Mouse (Mus musculus): Measurements from ENCODE around the gene Trp53i13. TPM values are rescaled to one million over a fixed set of nuclear protein-coding genes. Genes with fewer than 3 reads are reported as not detected.

Trp53i13 gene
- polyA plus RNA-seq, 1 experiment from 2014 or later: 5.2 TPM

DNA sequence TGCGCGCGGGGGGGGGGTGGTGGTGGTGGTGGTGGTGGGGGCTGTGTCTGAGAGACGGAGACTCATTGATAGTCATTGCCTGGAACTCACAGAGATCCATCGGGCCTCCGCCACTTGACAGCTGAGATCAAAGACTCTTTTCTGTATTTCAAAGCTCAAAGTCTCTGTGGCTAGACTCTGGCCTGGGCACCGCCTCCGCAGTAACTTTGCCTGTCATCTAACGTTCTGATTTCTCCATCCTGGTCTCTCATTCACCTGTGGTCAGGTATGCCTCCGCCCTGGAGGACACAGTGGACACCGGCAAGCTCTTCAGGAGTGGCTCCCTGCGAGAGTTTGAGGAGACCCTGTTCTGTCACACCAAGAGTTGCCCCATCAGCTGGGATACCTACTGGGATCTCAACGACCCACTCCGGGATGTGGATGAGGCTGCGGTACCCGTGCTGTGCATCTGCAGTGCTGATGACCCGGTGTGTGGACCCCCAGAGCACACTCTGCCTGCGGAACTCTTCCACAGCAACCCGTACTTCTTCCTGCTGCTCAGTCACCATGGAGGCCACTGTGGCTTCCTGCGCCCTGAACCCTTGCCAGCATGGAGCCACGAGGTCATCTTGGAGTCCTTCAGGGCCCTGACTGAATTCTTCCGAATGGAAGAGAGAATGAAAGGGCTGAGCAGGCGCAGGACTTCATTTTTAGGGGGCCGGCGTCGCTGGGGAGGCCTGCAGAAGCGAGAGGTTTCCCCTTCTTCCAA is 2.4 kb upstream of the Trp53i13 start:
- no peak for ATAC-seq (ENCODE audit: insufficient read depth)
- WGBS (ENCODE audit: insufficient replicate concordance): 51% methylated on average over 27 of the region's 27 CpGs
- Histone ChIP-seq H3K4me2 (0 out of 2 replicates have a peak overlapping the region, but pooled peaks have one; percentile 5), H3K4me3 (replicated peaks) (no peak overlapping the region), H3K27ac (replicated peaks) (0 out of 2 replicates have a peak overlapping the region, but pooled peaks have one; percentile 45), H3K9me3 (replicated peaks) (no peaks in the 10 kb centered on the region), H3K9ac (no peak overlapping the region), H3K27me3 (peaks cover 63% of the 10 kb centered on the region), H3K4me1 (replicated peaks) (peaks cover 63% of the 10 kb centered on the region), H3K36me3 (replicated peaks) (no peaks in the 10 kb centered on the region)

DNA sequence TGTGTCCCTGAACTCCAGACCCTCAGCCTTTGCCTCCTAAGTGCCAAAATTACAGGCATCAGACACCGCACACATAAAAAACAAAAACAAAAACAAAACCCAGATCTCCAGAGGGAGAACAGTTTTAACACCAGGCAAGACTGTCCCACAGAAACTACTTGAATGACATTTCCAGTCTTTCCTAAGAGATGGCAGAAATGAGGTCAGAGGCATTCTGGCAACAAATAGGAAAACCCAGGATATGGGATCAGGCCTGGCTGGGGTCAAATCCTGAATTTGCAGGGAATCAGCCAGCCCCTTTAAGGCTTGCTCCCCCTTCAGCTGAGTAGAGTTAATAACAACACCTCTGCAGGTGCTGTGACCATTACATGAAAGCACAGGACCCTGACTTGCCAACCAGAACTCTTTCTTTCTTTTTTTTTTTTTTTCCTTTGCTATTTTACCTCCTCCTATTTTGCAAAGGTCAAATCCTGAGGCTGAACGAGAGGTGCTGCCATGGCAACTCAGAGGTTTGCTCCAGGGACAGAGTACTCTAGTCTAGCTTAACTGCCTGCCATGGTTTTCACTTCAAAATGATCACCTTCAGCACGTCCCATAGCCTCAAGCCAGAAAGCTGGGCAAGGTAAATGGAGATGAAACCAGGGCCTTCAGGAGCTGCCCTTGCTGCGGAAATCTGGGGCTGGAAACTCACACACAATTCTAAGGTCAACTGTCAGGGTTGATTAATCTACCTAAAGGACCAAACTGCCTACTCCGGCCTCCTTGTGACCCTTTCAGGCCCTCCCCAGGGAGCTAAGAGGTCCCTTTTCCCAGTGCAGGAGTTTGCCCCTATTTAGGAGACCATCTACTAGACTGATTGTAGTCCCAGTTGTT is 1.0 kb upstream of the Trp53i13 start:
- H3K27me3 ChIP-seq: peaks cover 63% of the 10 kb centered on the region
- H3K4me1 ChIP-seq (replicated peaks): peaks cover 74% of the 10 kb centered on the region
- no peak overlapping the region for H3K4me3 ChIP-seq (replicated peaks)
- no peak overlapping the region for H3K27ac ChIP-seq (replicated peaks)
- no peak for ATAC-seq (ENCODE audit: insufficient read depth)
- H3K36me3 ChIP-seq (replicated peaks): no peaks in the 10 kb centered on the region
- H3K4me2 ChIP-seq: peak overlapping the region; percentile 98
- H3K9ac ChIP-seq: no peak overlapping the region
- 63% methylated on average over 5 of the region's 5 CpGs for WGBS (ENCODE audit: insufficient replicate concordance)
- H3K9me3 ChIP-seq (replicated peaks): no peaks in the 10 kb centered on the region

DNA sequence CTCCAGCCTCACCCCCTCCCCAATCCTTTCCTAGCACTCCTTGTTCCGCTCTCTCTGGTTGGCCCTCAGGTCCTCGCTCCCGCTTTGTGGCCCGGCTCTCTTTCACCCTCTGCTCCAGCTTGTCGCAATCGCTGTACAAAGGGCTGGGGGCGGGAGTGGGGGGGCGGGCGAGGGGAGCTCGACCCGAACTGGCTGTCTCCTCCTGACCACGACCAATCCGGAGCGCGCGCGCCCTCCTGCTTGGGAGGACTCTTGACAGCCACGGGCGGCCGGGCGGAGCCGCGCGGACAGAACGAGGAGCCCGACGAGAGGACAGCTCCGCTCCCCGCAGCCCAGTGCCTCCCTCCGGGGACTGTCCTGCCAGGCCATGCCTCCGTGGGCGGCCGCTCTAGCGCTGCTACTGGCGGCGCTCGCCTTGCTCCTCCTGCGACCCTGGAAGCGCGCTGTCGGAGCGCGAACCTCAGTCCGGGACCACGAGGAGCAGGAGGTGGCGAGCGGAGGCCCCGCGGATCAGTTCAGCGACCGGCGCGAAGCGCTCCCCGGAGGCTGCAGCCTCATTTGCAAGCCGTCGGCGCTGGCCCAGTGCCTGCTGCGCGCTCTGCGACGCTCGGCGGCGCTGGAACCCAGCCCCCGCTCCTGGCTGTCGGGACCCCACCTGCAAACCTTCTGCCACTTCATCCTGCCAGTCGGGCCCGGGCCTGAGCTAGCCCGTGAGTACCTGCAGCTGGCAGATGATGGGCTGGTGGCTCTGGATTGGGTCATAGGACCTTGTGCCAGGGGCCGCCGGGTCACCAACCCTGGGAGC is 746 bp downstream of the Trp53i13 start, which contains the start of gene Abhd15:
Gene Abhd15, plus strand, starts transcription at position 290 of the 805 bp plus-strand sequence.
- Histone ChIP-seq H3K4me3 (replicated peaks) (peak within 1 kb of the TSS; percentile 75), H3K9ac (peak within 1 kb of the TSS; percentile 51), H3K4me1 (replicated peaks) (peaks cover 67% of the 10 kb centered on the region), H3K27me3 (peaks cover 60% of the 10 kb centered on the region), H3K27ac (replicated peaks) (peak within 1 kb of the TSS; percentile 55), H3K4me2 (peak within 1 kb of the TSS; percentile 98), H3K9me3 (replicated peaks) (no peaks in the 10 kb centered on the region), H3K36me3 (replicated peaks) (no peaks in the 10 kb centered on the region)
- under 1% methylated on average over 72 of the region's 72 CpGs for WGBS (ENCODE audit: insufficient replicate concordance)
- peak; percentile 64 for ATAC-seq (ENCODE audit: insufficient read depth)

DNA sequence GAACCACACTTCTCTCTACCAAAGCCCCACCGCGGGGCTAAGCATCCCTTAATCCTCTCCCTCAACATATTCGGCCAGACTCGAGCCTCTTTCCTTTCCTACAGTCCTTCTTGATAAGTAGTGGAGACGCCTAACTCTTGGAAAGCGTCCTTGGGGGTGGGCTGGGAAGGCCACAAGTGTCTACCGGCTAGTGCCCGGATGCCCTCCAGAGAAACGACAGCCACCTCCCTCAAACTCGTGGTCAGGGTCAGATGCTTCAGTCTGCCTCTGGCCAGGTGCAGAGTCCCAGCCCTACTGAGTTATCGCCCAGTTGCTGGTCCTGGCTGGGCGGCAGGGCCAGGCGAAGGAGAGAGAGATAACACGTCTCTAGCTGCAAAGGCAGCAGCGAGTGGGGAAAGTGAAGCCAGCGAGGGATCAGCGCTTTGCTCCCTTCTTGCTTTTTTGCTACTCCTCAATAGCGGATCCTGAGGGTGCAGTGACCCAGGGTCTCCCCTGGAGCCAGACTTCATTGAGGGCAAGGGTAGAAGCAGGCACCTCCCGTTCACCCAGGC is 1.4 kb downstream of the Trp53i13 start:
- H3K27ac ChIP-seq (replicated peaks): peak overlapping the region; percentile 55
- H3K4me1 ChIP-seq (replicated peaks): peaks cover 66% of the 10 kb centered on the region
- peak overlapping the region; percentile 75 for H3K4me3 ChIP-seq (replicated peaks)
- no peaks in the 10 kb centered on the region for H3K36me3 ChIP-seq (replicated peaks)
- H3K9me3 ChIP-seq (replicated peaks): no peaks in the 10 kb centered on the region
- WGBS (ENCODE audit: insufficient replicate concordance): 4% methylated on average over 19 of the region's 19 CpGs
- H3K27me3 ChIP-seq: peaks cover 54% of the 10 kb centered on the region
- H3K4me2 ChIP-seq: peak overlapping the region; percentile 98
- ATAC-seq (ENCODE audit: insufficient read depth): peak; percentile 33
- H3K9ac ChIP-seq: peak overlapping the region; percentile 51

DNA sequence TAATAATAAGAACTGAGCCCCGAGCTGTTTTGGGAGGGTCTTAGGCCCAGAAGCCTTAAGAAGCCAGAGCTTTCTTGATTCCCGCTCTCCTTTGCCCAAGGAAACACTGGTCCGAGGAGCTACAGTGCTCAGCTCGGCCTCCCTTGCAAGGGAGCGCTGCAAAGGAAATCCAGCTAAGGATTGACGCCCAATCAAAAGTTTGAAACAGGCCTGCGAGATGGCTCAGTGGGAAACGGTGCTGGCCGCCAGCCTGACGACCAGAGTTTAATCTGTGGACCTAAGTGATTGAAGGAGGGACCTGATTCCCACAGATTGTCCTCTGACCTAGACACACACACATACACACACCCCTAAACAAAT is 2.0 kb downstream of the Trp53i13 start:
- no peak for ATAC-seq (ENCODE audit: insufficient read depth)
- Histone ChIP-seq H3K9ac (peak overlapping the region; percentile 51), H3K9me3 (replicated peaks) (no peaks in the 10 kb centered on the region), H3K27me3 (peaks cover 50% of the 10 kb centered on the region), H3K4me1 (replicated peaks) (peaks cover 63% of the 10 kb centered on the region), H3K36me3 (replicated peaks) (no peaks in the 10 kb centered on the region), H3K4me2 (peak overlapping the region; percentile 98), H3K27ac (replicated peaks) (peak overlapping the region; percentile 43; the same call in 1 of the 2 replicates), H3K4me3 (replicated peaks) (peak overlapping the region; percentile 75)
- 6% methylated on average over 10 of the region's 10 CpGs for WGBS (ENCODE audit: insufficient replicate concordance)

DNA sequence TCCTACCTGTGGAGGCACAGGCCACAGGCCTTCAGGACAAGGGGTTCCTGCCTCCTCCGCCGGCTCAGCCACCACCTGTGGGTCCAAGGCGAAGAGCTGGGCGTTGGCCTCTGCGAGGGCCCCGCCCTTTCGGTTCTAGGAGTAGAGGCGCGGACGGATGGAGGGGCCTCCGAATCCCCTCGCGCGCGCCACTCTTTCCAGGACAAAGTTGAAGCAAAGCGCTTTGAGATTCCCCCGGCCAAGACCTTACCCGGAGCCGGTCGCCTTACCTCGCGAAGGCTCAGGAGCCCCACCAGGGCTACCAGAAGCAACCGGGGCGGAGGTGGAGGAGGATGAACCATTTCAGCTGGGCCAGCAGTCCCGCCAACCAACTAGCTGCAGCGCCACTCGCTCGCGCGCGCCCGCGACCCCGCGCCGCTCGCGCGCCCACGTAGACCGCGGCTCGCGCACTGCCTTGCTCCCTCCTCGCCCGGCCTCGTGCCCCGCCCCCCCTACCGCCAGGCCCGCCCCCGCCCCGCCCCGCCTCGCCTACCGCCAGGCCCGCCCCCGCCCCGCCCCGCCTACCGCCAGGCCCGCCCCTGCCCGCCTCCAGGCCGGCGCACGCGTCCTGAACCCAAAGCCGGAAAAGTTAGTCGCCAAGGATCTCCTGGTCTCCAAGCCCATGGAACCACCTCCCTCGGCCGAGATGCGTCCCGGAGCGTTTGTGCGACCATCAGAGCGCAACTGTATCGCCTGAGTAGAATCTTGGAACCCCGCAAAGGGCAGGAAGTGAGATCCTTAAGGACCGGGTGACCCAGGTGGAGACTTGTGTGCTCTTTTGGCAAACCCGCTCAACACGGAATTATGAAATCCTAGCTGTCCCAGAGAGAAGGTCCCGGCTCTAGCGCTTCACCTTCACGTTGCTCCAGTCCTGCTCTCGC is 2.6 kb downstream of the Trp53i13 start:
- Histone ChIP-seq H3K9ac (peak overlapping the region; percentile 61), H3K4me3 (replicated peaks) (peak overlapping the region; percentile 75), H3K27me3 (peaks cover 46% of the 10 kb centered on the region), H3K4me1 (replicated peaks) (peaks cover 63% of the 10 kb centered on the region), H3K4me2 (peak overlapping the region; percentile 98), H3K36me3 (replicated peaks) (no peaks in the 10 kb centered on the region), H3K27ac (replicated peaks) (peak overlapping the region; percentile 77), H3K9me3 (replicated peaks) (no peaks in the 10 kb centered on the region)
- ATAC-seq (ENCODE audit: insufficient read depth): peak; percentile 78
- WGBS (ENCODE audit: insufficient replicate concordance): under 1% methylated on average over 83 of the region's 84 CpGs

DNA sequence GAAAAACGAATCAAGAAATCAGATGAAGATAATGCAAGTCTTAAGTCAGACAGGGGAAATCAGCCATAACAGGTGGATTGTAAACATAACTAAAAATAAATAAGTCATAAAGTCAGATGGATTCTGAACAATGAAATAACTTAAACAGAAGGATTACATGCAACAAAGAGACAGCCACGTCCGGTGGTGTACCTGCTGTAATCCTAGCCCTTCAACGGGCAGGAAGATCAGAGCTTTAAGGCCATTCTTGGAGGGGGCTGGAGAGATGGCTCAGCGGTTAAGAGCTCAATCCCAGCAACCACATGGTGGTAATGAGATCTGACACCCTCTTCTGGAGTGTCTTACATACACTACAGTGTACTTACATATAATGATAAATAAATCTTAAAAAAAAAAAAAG is 4.4 kb downstream of the Trp53i13 start:
- ATAC-seq (ENCODE audit: insufficient read depth): no peak
- Histone ChIP-seq H3K27ac (replicated peaks) (no peak overlapping the region), H3K4me2 (no peak overlapping the region), H3K4me1 (replicated peaks) (peaks cover 52% of the 10 kb centered on the region), H3K9ac (no peak overlapping the region), H3K36me3 (replicated peaks) (peaks cover 8% of the 10 kb centered on the region), H3K27me3 (peaks cover 28% of the 10 kb centered on the region), H3K9me3 (replicated peaks) (no peaks in the 10 kb centered on the region), H3K4me3 (replicated peaks) (no peak overlapping the region)
- WGBS (ENCODE audit: insufficient replicate concordance): 61% methylated on average over 5 of the region's 5 CpGs

DNA sequence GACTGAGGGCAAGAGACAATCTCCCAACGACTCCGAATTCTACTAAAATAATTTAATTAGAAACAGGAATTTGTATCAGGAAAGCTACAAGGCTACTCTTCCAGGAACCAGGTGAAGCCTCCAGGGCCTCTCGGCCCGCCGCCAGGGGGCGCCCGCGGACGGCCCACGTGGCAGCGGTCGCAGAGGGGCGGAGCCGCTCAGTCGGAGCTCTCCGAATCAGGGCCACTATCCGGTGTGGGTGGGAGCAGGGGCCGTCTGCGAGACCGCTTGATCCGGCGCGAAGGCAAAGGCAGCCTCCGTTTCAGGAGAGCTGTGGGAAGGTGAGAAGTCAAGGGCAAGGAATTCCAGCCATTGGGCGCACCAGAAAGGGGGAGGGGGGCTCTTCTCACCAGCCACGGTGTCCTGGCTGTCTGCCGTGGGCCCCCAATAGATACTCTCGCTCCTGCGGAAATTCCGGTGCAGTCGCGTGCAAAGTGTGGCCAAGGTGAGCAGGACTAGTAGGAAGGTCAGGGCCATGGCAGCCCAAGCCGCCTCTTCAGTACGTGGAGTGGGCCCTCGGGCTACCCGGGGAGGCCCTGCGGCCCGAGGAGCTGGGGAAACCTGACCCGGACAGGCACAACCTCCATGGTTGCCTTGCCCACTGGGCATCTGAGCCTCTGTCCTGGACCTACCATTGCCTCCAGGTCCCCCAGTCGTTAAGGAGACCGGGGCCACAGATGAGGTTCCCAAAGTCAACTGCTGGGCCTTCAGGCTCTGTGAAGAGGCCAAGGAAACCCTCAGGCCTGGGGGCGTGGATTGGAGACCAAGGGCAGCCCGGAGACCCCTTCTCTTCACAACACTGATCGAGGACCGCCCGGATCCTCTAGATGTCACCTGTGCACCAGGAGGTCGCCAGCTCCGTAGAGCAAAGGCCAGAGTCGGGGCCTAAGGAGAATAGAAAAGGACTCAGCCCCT is 7.4 kb downstream of the Trp53i13 start:
- no peak overlapping the region for H3K27ac ChIP-seq (replicated peaks)
- no peaks in the 10 kb centered on the region for H3K9me3 ChIP-seq (replicated peaks)
- H3K4me2 ChIP-seq: peak overlapping the region; percentile 74
- H3K36me3 ChIP-seq (replicated peaks): peaks cover 36% of the 10 kb centered on the region
- peak overlapping the region; percentile 40 for H3K4me3 ChIP-seq (replicated peaks)
- ATAC-seq (ENCODE audit: insufficient read depth): peak; percentile 47; the same call in 1 of the 2 replicates
- H3K27me3 ChIP-seq: peaks cover 4% of the 10 kb centered on the region; the same call in 1 of the 2 replicates
- peaks cover 22% of the 10 kb centered on the region for H3K4me1 ChIP-seq (replicated peaks)
- H3K9ac ChIP-seq: 0 out of 2 replicates have a peak overlapping the region, but pooled peaks have one; percentile 30
- 22% methylated on average over 49 of the region's 49 CpGs for WGBS (ENCODE audit: insufficient replicate concordance)

DNA sequence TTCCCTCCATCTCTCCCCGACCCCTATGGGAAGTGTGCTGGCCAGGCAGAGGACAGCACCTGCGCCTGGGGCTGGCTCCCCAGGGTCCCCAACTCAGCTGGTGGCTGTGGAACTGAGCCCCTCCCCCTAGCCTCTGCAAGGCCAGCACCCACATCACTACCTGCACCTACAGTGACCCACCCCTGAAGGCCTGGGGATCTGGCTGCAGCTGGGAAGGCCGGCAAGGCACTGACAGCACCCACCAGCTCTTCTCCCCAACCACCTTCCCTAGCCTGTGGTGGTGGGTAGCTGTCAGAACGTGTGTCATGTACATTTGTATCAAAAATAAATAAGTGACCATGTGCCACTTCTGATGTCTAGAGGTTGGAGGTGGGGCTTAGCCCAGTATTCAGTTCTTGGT is 8.4 kb downstream of the Trp53i13 start:
- Histone ChIP-seq H3K9me3 (replicated peaks) (no peaks in the 10 kb centered on the region), H3K27me3 (peaks cover 4% of the 10 kb centered on the region; the same call in 1 of the 2 replicates), H3K36me3 (replicated peaks) (peaks cover 44% of the 10 kb centered on the region), H3K4me3 (replicated peaks) (no peak overlapping the region), H3K4me2 (no peak overlapping the region), H3K4me1 (replicated peaks) (peaks cover 14% of the 10 kb centered on the region), H3K9ac (no peak overlapping the region), H3K27ac (replicated peaks) (no peak overlapping the region)
- WGBS (ENCODE audit: insufficient replicate concordance): 63% methylated on average over 4 of the region's 4 CpGs
- no peak for ATAC-seq (ENCODE audit: insufficient read depth)

All from liver, embryonic 15.5 days (tissue).